Mouse (Mus musculus): ENCODE data around the gene Ntn1.

DNA sequence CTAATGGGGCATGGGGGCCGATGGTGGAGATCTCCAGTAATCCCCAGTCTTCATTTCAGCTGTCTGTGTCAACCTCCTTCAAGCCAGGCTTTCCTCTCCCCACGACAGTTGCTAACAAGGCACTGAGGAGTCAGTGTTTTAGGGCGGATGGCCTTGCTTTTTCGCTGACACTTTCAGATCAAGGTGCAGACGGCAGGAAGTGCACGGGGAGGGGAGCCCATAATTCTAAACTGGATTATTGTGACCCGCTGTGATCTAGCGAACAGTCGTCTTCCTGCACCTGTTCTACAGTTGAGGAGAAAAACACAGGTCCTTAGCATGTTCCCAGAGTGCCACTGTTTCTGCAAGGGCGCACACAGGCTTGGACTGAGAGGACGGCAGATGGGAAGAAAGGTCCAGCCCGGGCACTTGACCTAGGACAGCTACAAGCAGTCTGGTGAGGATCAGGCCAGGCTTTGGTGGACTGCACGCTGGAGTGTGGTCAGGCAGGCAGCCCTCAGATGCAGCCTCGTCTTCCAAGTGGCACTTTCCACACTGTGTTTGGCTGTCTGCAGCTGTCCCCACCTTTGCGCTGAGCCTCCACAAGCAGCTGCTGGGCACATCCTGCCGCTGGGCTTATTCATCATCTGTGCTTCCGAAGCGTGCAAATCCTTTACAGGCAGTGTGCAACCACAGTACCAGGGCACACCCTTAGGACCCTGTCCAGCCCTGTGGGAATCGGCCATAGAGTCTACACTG, 129.7 kb downstream of the Ntn1 start:
- TF ChIP-seq CTCF (IDR thresholded peaks at IDR 0.05; ENCODE audit: borderline replicate concordance, extremely low read depth, insufficient read depth, insufficient read length): no peak
- TF ChIP-seq POLR2A (IDR thresholded peaks at IDR 0.05; ENCODE audit: borderline replicate concordance, extremely low read depth, insufficient read depth, insufficient read length, poor library complexity, severe bottlenecking): no peak
